Mouse (Mus musculus) myocyte (in vitro differentiated cells): ENCODE data around the gene Fbxo3. TPM values are rescaled to one million over a fixed set of nuclear protein-coding genes. Genes with fewer than 3 reads are reported as not detected.

Experiments
- H3K27me3 ChIP-seq: one replicate; pipeline ENCODE4 v1.6.1; 2011; ENCODE audit not compliant: control insufficient read depth, insufficient read depth, insufficient read length
- H3K36me3 ChIP-seq: one replicate; pipeline ENCODE4 v1.6.1; 2011; ENCODE audit not compliant: control insufficient read depth, insufficient read depth
- H3K4me2 ChIP-seq: one replicate; pipeline ENCODE4 v1.6.1; 2011; ENCODE audit warnings: low read depth, control low read depth
- H3K4me3 ChIP-seq: one replicate; pipeline ENCODE4 v1.5.1; 2011; ENCODE audit warnings: mild to moderate bottlenecking, control low read depth, moderate library complexity
- H3K79me2 ChIP-seq: one replicate; pipeline ENCODE4 v1.6.1; 2011; ENCODE audit not compliant: control insufficient read depth, insufficient read depth
- H3ac ChIP-seq: one replicate; pipeline ENCODE4 v1.6.1; 2011; ENCODE audit not compliant: control insufficient read depth, insufficient read length
- CEBPB ChIP-seq: IDR thresholded peaks from 2 replicates; pipeline ENCODE4 v1.6.1; 2011; ENCODE audit warnings: mild to moderate bottlenecking, moderate library complexity; ENCODE audit not compliant: poor library complexity, insufficient read depth, severe bottlenecking
- E2F4 ChIP-seq: IDR thresholded peaks from one replicate; pipeline ENCODE4 v1.6.1; 2011; ENCODE audit warnings: mild to moderate bottlenecking, control low read depth, moderate library complexity; ENCODE audit not compliant: insufficient read depth
- MAX ChIP-seq: IDR thresholded peaks from one replicate; pipeline ENCODE4 v1.6.1; 2011; ENCODE audit warnings: low read depth, mild to moderate bottlenecking, control low read depth
- MYOD1 ChIP-seq, 3 experiments: IDR thresholded peaks; one replicate each; pipeline ENCODE4 v1.6.1; 2011; ENCODE audit warnings: control low read depth in 2 of 3, low read depth in 2 of 3, mild to moderate bottlenecking in 2 of 3, moderate library complexity in 1 of 3; ENCODE audit not compliant: insufficient read length in 2 of 3, control insufficient read depth in 1 of 3
- MYOG ChIP-seq, 3 experiments: IDR thresholded peaks; one replicate each; pipeline ENCODE4 v1.6.1; 2011; ENCODE audit warnings: control low read depth in 2 of 3, low read depth in 2 of 3, mild to moderate bottlenecking in 2 of 3; ENCODE audit not compliant: insufficient read length in 2 of 3, control insufficient read depth in 1 of 3, insufficient read depth in 1 of 3
- POLR2A ChIP-seq: IDR thresholded peaks from one replicate; pipeline ENCODE4 v1.6.1; 2011; ENCODE audit warnings: low read depth, mild to moderate bottlenecking, control low read depth, moderate library complexity; ENCODE audit not compliant: insufficient read length
- POLR2AphosphoS2 ChIP-seq: IDR thresholded peaks from one replicate; pipeline ENCODE4 v1.6.1; 2011; ENCODE audit warnings: low read depth, control low read depth; ENCODE audit not compliant: insufficient read length
- REST ChIP-seq: IDR thresholded peaks from one replicate; pipeline ENCODE4 v1.6.1; 2011; ENCODE audit warnings: mild to moderate bottlenecking, control low read depth, moderate library complexity; ENCODE audit not compliant: insufficient read depth, insufficient read length
- SRF ChIP-seq: IDR thresholded peaks from one replicate; pipeline ENCODE4 v1.6.1; 2011; ENCODE audit warnings: low read depth; ENCODE audit not compliant: control insufficient read depth, insufficient read length
- TCF12 ChIP-seq: IDR thresholded peaks from one replicate; pipeline ENCODE4 v1.6.1; 2011; ENCODE audit warnings: mild to moderate bottlenecking, control low read depth; ENCODE audit not compliant: poor library complexity, insufficient read depth, severe bottlenecking
- TCF3 ChIP-seq: IDR thresholded peaks from one replicate; pipeline ENCODE4 v1.6.1; 2011; ENCODE audit warnings: low read depth, control low read depth; ENCODE audit not compliant: insufficient read length
- USF1 ChIP-seq: IDR thresholded peaks from one replicate; pipeline ENCODE4 v1.6.1; 2011; ENCODE audit warnings: low read depth, mild to moderate bottlenecking, control low read depth, moderate library complexity
- polyA plus RNA-seq: library from polyadenylated mRNA; unstranded; fragments of >200 nt; fragmentation: generic; extraction: Trizol; gene quantifications from one replicate; pipeline ENCODE4 v1.2.1, GENCODE M21; 2012; ENCODE audit warnings: missing spikeins

Fbxo3 gene
- polyA plus RNA-seq, 1 experiment, result 9.3 TPM

- H3K79me2 ChIP-seq, result no peaks in the 10 kb centered on the region
- no peak overlapping the region for H3K4me3 ChIP-seq
- TF ChIP-seq TCF12 (no peak), MYOD1 (IDR thresholded peaks at IDR 0.05; ENCODE audit: control insufficient read depth in 1 of 3, insufficient read length in 2 of 3, low read depth in 2 of 3) (no peak), MYOG (IDR thresholded peaks at IDR 0.05; ENCODE audit: control insufficient read depth in 1 of 3, insufficient read depth in 1 of 3, insufficient read length in 2 of 3, low read depth in 2 of 3) (no peak), USF1 (no peak), TCF3 (no peak), MAX (no peak), POLR2AphosphoS2 (no peak), SRF (no peak)
- H3ac ChIP-seq, result no peak overlapping the region
- H3K4me2 ChIP-seq, result no peak overlapping the region
- no peaks in the 10 kb centered on the region for H3K27me3 ChIP-seq
- peaks cover 27% of the 10 kb centered on the region for H3K36me3 ChIP-seq
These were observed 16.3 kb downstream of the Fbxo3 start for GRCm38 (mm10) chr2:104043624-104044478.

DNA sequence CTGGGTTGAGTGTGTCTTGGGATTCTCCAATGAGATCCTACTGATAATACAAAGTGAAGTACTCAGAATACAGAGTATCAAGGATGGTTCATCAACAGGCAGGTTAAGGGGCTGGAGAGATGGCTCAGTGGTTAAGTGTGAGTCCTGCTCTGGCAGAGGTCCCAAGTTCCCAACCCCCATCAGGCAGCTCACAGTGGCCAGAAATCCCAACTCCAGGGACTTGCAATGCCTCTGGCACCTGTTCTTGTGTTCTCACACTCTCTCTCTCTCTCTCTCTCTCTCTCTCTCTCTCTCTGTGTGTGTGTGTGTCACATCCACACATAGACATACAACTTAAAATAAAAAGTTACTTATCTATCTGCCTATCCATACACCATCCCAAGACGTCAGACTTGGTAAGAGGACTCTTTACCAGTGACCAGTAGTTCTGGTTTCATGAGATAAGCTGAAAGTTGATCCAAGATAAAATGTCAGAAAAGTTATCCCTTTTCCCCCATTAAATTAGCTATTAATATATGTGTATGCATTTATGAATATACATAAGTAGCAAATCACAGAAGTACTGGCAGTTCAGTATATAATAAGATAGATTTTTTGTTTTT lies 17.1 kb downstream of the Fbxo3 start:
- H3K27me3 ChIP-seq, result no peaks in the 10 kb centered on the region
- H3K4me3 ChIP-seq, result no peak overlapping the region
- no peak overlapping the region for H3K4me2 ChIP-seq
- no peaks in the 10 kb centered on the region for H3K79me2 ChIP-seq
- no peak overlapping the region for H3ac ChIP-seq
- TF ChIP-seq POLR2AphosphoS2 (no peak), SRF (no peak), MYOG (IDR thresholded peaks at IDR 0.05; ENCODE audit: control insufficient read depth in 1 of 3, insufficient read depth in 1 of 3, insufficient read length in 2 of 3, low read depth in 2 of 3) (no peak), TCF3 (no peak), POLR2A (no peak), CEBPB (no peak), REST (no peak), USF1 (no peak), MYOD1 (IDR thresholded peaks at IDR 0.05; ENCODE audit: control insufficient read depth in 1 of 3, insufficient read length in 2 of 3, low read depth in 2 of 3) (no peak), MAX (no peak), E2F4 (no peak)
- H3K36me3 ChIP-seq, result peaks cover 27% of the 10 kb centered on the region

DNA sequence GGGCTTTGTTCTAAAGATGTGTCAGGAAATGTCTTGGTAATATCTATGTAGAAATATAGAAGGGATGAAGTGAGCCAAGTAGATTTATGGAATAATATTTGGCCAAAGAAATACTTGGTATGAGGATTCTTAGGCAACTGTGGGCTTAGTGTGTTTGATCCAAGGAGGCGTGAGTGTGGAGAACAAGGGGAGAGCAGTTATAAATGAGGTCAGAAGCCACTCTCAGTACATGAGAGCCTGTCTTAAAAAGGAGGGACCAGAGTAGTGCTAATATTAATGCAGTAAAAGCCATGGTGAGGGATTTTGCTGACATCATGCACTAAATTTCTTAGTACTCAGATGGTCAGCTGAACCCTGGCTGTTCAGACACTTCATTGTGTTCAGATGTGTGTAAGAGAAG lies 30.9 kb downstream of the Fbxo3 start:
- H3ac ChIP-seq, result no peak overlapping the region
- peaks cover 13% of the 10 kb centered on the region for H3K36me3 ChIP-seq
- H3K4me2 ChIP-seq, result no peak overlapping the region
- no peaks in the 10 kb centered on the region for H3K79me2 ChIP-seq
- H3K4me3 ChIP-seq, result no peak overlapping the region
- no peaks in the 10 kb centered on the region for H3K27me3 ChIP-seq
- TF ChIP-seq CEBPB (no peak), TCF12 (no peak), REST (no peak), MAX (no peak), MYOG (IDR thresholded peaks at IDR 0.05; ENCODE audit: control insufficient read depth in 1 of 3, insufficient read depth in 1 of 3, insufficient read length in 2 of 3, low read depth in 2 of 3) (no peak), MYOD1 (IDR thresholded peaks at IDR 0.05; ENCODE audit: control insufficient read depth in 1 of 3, insufficient read length in 2 of 3, low read depth in 2 of 3) (no peak), SRF (no peak), E2F4 (no peak), POLR2A (no peak), USF1 (no peak), TCF3 (no peak), POLR2AphosphoS2 (no peak)

GRCm38 (mm10) chr2:104058954-104059353 lies 31.4 kb downstream of the Fbxo3 start:
- Histone ChIP-seq H3ac (no peak overlapping the region), H3K4me2 (no peak overlapping the region), H3K27me3 (no peaks in the 10 kb centered on the region), H3K4me3 (no peak overlapping the region), H3K36me3 (peaks cover 10% of the 10 kb centered on the region), H3K79me2 (no peaks in the 10 kb centered on the region)
- TF ChIP-seq SRF (no peak), POLR2A (no peak), MYOG (IDR thresholded peaks at IDR 0.05; ENCODE audit: control insufficient read depth in 1 of 3, insufficient read depth in 1 of 3, insufficient read length in 2 of 3, low read depth in 2 of 3) (no peak), TCF12 (no peak), USF1 (no peak), REST (no peak), CEBPB (no peak), TCF3 (no peak), MAX (no peak), E2F4 (no peak)
